Mouse (Mus musculus) right cerebral cortex, postnatal 25 days (tissue): Measurements from ENCODE around the gene Chrm4.

Source experiments
- DNase-seq: peaks from one replicate; pipeline ENCODE4 v3.0.0; 2022

The Chrm4 gene

DNA sequence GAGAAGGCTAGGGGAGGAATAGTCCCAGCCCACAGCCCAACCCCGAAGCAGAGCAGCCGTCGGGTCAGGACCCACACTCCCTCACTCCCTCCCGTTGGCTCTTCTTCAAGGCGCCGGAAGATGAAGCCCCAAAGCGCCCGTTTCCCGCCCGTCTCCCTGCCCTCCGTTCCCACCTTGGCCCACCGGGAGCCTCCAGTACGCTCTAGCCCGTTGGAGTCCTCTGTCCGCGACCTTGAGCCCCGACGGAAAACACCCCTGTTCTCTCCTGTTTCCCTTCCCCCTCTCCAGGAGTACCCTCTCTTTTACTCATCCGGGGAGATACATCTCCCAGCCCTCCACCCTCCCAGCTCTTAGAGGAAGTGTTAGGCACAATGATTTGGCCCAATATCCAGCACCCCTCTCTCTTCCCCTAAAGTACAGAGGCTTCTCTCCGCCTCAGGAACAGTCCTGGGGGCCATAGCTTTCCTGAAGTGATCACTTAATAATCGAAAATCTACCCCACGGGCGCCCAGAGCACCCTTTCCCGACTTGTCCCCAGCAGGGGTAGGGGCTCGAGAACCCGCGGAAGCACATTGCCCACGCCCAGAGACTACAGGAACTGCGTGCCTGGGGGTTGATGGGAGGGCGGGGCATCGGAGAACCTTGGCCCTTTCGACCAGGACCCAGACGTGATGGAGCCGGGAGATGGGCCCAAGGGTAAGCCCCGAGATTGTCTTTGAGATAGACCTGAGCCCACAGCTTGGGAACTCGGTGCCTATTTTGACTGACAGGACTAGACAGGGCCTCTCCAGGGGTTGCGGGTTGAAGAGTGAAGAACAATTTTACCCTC is 4.2 kb upstream of the Chrm4 start:
- DNase-seq, result peak; percentile 41

DNA sequence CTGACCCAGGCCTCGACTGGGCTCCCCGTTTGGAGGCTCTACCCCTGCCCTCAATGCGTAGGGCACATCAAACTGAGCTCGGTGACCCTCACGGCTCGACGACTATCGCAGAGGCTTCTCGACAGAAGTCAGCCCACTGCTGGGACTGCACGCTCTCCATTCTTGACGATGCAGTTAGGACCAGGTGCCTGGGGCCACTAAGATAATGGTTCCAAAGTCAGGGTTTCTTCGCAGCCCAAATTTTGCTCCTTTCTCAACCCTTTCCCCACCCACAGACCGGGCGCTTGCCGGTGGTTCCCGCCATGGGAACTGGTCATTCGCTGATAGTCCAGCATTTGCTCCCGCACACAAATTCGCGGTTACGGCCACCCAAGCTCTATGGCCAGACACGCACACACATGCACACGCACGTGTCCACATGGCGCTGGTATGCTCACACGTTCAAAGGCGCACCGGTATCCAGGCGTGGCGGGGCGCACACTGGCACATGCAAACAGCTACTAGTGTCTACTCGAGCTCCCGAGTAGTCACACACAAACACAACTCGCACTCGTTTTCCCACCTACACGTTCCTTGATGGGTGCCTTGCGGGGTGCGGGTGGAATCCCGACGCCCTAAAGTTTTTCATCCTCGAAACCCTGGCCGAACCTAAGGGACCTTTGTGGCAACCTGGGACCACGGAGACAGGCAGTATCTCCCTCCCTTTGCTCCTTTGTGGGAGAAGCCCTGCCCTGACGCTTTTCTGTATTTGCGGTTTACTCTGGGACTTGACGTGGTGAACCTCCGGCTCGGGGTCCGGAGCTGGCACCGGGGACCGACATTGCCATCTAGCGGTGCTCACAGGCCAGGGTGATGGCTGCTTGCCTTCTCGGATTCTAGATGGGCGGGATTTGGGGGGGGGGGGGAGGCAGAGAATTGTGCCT is 3.4 kb upstream of the Chrm4 start:
- DNase-seq, result no peak

DNA sequence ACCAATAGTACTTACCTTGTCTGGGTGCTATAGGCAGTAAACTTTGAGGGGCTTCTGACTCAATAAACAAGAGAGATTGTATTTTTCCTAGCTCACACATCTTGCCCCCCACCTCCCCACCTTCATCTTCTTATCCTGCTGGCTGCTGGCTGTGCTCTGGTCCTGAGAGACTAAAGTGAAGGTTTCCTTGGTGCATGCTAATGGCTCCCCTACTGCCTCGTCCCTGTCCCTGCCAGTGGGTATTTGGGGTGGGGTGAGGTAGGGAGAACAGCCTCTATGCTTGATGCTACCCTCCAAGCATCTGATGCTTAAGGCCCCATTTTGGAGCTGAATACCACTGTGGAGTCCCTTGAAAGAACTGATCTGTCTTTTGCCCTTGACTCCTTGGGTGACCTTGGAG is 2.3 kb upstream of the Chrm4 start:
- no peak for DNase-seq

DNA sequence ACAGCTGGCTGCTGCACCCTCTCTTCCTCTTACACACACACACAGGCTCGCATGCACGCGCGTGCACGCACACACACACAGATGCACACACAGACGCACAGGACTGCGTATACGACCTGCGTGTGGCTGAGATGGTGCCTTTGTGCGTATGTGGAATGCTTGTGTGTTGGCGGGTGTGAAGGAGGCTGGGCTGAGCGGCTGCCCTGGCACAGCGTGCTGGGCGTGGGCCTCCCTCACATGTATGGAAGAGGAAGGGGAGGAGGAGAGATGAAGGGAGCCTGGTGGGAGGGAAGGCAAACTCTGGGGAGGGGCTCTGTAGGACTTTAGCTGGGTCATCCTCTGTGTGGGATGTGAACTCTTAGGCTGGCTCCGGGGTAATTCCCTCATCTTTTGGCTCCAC is 1.6 kb upstream of the Chrm4 start:
- peak; percentile 81 for DNase-seq

DNA sequence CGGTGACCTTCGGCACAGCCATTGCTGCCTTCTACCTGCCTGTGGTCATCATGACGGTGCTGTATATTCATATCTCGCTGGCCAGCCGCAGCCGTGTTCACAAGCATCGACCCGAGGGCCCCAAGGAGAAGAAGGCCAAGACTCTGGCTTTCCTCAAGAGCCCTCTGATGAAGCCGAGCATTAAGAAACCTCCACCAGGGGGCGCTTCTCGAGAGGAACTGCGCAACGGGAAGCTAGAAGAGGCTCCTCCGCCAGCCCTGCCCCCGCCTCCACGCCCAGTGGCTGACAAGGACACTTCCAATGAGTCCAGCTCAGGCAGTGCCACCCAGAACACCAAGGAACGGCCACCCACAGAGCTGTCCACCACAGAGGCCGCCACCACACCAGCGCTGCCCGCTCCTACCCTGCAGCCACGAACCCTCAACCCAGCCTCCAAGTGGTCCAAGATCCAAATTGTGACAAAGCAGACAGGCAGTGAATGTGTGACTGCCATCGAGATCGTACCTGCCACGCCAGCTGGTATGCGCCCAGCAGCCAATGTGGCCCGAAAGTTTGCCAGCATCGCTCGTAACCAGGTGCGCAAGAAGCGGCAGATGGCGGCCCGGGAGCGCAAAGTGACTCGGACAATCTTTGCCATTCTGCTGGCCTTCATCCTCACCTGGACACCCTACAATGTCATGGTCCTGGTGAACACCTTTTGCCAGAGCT is 931 bp downstream of the Chrm4 start:
- DNase-seq, result peak; percentile 71

DNA sequence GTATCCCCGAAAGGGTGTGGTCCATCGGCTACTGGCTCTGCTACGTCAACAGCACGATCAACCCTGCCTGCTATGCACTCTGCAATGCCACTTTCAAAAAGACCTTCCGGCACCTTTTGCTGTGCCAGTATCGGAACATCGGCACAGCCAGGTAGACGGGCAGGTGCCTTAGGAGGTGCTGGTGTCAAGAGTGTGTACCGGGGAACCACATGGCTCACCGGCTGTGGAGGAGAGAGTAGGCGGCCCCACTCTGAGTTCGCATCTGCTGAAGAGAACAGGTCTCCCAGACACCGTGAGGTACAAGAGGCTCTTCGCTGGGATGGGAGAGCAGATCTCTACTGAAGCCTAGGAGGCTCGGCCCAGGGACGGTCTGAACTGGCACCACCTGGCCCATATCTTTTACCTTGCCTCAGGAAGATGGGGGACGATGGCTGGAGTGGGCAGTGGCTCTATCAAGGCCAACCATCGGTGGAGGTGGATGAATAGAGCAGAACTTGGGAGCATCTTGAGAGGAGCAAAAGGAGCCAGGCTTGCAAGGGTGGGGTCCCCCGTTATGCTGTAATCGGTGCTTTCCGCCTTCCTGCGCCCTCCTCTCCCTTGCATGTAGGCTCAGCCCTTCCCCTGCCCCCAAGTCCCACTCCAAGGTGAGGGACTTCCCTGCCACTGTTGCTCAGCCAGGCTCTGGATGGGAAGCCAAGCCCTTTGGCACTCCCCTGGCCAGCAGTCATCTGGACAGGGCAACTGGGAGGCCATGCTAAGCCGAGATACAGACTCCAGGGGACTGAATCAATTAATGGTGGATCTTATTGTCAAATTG is 1.7 kb downstream of the Chrm4 start:
- DNase-seq, result peak; percentile 64

DNA sequence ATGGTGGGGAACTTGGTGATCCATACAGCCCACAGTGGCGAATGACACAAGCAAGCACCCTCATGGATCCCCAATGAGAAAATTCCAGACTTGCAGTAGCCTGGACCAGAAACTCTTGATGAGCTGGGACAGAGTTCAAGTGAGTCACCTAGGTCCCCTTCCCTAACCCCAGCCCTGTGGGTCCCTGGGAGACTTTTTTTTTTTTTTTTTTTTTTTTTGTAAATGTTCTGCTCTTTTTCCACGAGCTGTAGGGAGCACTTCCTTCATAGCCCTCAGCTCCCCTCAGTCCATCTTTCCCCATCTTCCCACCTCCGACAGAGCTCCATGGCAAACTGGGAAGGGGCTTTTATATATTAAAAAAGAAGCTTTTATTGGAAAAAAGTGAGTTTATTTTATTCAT is 2.4 kb downstream of the Chrm4 start:
- DNase-seq, result no peak

DNA sequence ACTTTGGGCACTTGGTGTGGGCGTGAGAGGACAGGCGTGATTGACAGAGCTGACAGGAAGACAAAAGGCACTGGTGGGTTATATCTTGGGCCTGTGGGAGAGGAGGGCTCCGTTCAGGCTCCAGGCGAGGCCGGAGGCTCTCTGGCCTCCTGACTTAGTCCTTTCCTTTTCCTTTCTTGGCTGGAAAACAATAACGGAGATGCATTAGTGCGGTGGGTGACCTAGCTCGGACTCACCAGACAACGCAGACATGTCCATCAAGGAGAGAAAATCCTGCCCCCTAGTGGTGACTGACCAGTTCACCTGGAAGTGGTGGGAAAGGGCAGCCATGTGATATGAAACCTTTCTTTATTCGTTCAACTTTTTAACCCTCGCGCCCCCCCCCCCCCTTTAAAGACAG is 2.9 kb downstream of the Chrm4 start:
- DNase-seq, result no peak

DNA sequence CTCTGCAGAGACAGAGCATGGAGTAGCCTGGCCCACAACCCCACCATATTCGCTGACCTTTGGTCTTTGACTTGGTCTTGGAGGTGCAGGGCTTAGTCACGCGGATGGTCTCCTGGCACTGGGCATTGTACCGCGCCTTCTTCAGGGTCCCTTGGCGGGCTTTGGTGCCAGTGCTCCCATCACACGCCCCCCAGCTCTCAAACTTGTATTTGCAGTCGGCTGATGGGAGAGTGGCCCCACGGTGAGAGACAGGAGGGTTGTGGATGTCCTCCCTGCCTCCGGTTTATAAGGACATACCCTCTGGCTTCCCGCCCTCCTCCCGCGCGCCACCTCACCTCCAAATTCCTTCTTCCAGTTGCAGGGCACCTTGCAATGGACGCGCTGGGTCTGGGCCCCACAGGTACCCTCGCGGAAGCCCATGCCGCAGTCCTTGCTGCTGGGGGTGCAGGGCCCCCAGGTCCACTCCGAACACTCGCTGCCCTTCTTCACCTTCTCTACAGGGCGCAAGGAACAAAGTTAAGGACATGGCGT is 3.8 kb downstream of the Chrm4 start:
- DNase-seq, result no peak

DNA sequence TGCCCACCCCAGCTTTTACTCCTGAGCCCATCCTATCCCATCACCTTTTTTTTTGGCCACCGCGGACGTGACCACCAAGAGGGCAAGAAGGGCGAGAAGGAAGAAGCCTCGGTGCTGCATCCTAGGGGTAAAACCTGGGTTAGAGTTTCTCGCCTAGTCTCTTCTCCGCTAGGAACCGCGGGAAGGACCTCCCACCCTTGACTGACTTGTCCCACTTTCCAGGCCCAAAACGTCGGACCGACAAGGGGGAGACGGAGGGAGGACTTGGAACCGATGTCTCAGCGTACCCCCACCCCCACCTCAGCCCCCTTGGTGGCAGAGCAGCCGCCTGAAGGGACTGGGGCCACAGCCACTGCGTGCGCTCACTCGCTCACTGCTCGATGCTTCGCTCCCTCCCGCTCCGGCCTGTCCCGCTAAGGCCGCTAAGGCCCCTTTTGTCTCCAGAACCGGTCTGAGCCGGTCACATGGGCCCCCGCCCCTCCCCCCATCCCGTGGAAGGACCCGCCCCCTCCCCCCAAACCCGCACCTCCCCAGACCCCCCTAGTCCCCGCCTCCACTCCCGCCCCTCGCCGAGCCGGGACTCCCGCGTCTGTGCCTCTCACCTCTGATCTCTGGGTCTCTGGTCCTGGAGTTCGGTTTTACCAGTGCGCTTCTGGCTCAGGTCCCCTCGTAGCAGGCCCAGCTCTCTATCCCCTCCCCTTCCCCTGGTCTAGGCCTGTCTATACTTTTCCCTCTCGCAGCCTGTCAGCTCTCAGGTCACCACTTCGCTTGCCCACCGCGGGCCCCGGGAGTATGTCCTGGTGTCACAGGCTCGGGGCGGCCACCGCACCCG is 4.5 kb downstream of the Chrm4 start:
- no peak for DNase-seq

DNA sequence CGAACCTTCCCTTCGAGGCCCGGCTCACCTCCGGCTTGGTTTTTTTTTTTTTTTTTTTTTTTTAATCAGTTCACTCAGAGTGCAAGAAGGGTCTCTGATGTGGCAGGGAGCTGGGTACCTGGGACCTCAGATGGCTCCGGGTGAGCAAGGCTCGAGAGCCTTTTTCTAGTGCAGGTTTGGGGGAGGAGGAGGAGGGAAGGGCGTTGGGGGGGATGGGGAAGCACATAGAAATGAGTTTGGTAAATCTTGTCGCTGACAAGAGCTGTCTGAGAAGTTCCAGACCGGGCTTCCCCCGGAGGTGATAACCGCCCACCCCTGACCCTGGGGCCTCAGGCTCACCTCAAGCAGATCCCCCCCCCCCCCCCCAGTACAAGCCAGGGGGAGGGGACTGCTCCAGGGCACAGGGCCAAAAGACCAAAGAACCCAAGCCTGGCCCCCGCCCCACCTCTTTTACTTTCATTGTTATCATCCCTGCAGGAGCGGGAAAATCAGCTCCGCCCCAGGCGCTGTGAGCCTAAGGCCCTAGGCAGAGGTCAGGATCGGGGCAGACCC is 5.2 kb downstream of the Chrm4 start, which contains the start of gene Mdk:
Gene Mdk (minus strand): TSS at position 138 of the 552 bp plus-strand sequence.
- DNase-seq, result no peak

DNA sequence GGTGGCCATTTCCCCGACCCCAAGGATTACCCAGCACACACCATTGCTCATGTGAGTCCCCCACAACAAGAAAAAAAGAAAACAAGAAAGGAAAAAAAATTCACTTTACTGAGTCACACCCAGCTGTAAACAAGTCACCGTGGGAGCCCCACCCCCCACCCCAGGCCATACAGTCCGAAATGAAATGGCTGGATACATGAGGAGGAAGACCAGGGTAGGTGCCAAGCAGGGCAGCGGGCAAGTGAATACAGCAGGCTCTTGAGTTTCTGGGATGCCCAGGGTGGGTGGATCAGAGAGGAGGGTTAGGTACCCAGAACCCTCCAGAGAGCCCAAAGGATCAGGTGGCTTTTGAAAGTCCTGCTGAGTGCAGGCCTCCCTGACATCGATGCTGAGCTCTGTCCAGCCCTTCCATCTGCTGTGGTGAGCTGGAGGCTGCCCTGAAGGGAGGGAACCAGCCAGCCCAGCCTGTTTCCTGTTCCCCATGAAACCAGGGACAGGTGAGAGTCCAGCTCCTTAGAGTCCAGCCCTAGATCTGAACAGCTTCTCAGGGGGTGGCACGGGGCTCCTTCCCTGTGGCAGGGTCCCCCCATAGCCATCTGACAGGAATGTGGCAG is 5.8 kb downstream of the Chrm4 start:
- DNase-seq, result no peak

DNA sequence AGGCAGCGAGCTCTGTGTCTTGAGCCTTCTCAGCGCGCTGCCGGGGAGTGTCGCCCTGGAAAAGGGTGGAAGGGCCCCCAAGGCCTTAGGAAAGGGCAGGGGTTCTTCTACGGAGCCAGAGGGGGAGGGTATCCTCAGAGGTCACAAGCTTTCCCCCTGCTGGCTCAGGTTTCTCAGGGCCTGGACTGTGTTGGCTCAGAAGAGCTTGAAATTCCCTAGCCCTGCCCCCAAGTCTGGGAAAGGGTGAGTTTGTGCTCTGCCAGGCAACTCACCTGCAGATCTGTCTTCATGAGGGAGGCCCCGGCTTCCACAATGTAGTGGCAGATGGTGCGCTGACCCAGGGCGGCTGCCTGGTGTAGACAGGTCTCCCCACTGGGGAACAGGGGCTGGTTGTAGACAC is 6.4 kb downstream of the Chrm4 start:
- DNase-seq, result no peak

DNA sequence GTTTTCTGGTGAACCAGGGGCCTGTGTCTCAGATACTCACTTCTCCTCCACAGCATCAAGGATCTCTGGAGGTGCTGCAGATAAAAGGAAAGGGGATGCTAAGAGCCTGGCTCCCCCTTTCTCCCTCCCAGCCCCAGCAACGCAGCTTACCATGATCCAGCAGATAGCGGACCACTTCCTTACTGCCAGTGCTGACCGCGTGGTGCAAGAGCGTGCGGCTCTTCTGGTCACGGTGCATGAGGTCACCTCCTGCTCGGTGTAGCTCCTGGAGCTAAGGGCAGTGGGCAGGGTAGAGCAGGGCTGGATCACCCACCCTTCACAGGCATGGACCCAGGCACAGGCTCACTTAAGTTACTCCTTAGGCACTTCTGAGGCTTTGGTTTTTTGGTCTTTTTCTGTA is 7.0 kb downstream of the Chrm4 start:
- no peak for DNase-seq

DNA sequence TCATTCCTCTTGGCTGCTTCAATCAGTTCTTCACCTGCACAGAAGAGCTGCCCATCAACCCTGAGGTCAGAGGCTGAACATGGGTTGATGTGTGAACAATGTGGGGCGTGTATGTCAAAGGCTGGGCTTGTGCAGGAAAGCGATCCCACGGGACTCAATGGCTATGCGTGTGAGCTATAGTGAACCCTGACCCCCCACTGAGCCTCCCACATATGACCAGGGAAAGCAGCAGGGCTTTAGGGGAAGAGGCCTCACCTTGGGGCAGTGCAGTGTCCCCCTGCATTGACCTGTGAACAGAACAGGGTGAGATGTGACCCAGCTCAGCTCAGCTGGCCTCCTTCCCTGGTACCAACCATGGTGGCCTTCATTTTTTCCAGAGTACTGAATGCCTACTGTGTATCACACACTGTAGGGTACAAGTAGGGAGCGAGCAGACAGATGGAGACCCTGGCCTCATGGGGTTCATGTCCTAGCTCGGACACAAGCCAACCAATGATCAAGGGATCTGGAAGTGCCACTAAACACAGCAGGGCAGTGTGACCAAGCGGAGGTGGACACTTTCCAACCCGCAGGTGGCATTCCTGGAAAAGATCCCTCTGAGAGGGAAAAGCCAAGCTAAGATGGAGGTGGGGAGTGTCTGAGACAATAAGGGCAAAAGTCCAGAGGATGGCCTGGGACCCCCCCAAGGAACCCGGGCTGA is 7.9 kb downstream of the Chrm4 start:
- no peak for DNase-seq

DNA sequence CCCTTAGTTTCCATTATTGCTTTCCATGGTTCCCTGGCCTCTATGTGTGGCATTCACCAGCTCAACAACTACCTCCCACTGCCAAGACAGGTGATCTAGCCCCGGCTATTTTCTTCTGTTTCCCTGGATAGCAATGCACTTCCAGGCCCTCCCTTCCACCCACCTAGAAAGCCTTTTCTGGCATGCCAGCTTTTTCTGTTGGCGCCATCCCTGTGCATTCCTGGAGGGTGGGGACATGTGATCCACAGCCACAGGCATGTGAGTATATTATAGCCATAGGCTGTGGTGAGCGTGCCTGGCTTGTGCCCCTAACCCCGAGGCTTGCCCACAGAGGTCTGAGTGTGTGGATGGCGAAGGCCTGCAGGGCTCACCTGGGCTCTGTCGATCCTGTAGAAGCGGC is 9.1 kb downstream of the Chrm4 start:
- peak; percentile 68 for DNase-seq

DNA sequence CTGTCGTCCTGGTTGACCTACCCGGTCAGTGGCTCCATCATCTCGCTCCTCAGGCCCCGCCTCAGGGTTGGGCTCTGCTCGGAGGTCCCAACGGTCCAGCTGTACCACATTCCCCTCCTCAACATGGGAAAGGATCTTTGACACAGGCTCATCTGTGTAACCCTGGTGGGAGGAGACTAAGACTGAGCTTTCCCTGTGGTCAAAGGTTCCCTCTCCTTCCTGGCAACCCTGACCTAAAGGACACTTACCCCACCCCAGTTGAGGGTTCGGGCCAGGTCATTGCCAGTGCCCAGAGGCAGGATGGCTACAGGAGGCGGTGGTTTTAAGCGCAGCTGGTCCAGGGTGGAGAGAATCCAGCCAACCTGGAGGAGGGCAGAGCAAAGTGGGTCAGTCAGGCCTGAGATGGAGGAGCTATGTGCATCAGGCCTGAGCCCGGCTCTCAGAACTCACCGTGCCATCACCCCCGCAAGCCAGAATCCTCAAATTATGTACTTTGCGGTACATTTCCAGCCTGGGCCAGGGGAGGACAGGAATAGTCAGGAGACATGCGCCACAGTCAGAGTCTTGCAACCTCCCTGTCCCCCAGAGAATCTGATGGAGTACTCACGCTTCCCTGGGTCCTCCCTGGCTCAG is 12.4 kb downstream of the Chrm4 start:
- no peak for DNase-seq

DNA sequence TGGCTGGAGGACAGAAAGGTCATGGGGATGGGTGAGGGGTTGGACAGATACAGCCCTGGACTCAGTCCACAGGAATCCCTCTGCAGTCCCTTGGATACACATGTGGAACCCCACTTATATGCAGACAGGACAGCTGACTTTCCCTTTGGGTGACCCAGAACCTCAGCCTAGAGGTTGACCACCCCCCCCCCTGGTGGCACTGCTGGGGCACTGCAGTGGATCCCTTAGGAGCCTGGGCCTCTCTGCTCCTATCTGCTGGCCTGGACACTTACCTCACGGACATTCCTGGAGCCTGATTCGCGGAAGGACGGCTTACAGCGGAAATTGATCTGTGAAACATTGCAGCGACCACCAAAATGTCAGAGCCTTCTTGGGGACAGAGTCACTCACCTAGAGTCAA is 15.3 kb downstream of the Chrm4 start:
- no peak for DNase-seq
